Mouse (Mus musculus): ENCODE results near the gene Ift52. TPM values are rescaled to one million over a fixed set of nuclear protein-coding genes. Genes with fewer than 3 reads are reported as not detected.
A peak's percentile ranks its signal among the peaks of the same experiment; 100 is the strongest.

The Ift52 gene
- total RNA-seq, 2 experiments from 2014 or later = 39.5 to 61.6 TPM

- DNase-seq (ENCODE audit: low spot score in 2 of 2) = no peak
Measured at GRCm38 (mm10) chr2:163073023-163073757, 56.0 kb downstream of the Ift52 start.

- no peak for DNase-seq (ENCODE audit: low spot score in 2 of 2)
Measured at GRCm38 (mm10) chr2:163074006-163074405, 56.9 kb downstream of the Ift52 start.

GRCm38 (mm10) chr2:163074808-163075207 lies 57.7 kb downstream of the Ift52 start:
- DNase-seq (ENCODE audit: low spot score in 2 of 2) = no peak

DNA sequence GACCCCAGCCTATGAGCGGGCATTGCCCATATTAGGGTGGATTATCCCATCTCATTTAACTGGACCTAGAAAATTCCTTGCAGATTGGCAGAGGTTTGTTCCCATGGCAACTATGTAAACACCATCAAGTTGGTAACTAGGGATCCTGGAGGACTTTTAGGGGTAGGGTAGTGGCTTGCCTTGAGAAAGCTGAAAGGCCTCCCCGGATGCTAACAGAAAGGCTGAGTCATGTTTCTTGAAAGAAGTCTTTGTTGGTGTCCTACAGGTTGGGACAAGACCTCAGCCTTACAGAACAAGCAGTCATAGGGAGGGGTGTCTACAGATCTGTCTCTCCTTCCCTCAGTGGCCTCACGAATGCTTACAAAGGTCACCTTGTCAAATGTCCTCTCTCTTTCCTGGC lies 58.1 kb downstream of the Ift52 start:
- no peak for DNase-seq (ENCODE audit: low spot score in 2 of 2)

GRCm38 (mm10) chr2:163079041-163079440 lies 61.9 kb downstream of the Ift52 start:
- DNase-seq (ENCODE audit: low spot score in 2 of 2) = no peak

DNA sequence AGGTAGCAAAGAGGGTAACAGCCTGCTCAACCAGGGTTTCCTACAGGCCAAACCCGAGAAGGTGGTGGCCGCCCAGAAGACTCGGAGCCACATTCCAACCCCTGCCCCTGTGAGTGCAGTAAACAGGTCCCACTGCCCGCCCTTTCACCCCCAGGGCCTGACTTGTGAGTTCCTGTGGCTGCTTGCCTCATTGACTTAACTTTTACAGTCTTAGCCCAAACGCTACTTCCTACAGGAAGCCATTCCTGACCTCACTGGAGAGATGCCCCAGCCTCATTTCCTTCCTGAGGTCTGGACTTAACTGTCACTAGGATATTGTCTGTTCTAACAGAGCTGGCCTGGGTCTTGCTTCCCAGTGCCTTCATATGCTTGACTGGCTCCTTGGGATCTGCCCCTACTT lies 65.4 kb downstream of the Ift52 start:
- no peak for DNase-seq (ENCODE audit: low spot score in 2 of 2)

DNA sequence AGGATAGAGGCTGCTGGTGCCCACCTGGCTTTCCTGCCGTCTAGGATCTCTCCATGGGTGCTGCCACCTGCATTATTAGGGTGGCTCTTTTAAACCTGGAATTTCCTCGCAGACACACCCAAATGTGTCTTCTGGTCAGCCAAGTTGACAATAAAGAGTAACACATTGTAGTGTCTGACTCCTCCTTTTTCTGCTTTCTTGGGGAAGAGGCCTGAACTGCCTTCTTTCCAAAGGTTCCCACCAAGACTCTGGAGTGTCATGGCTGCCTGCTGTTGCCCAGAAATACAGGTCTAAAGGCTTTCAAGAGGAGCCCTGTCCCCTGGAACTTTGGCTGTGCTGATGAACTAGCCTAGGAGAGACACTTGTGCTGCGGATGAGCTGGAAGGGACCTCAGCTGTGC lies 67.4 kb downstream of the Ift52 start:
- no peak for DNase-seq (ENCODE audit: low spot score in 2 of 2)

GRCm38 (mm10) chr2:163085047-163085446 lies 67.9 kb downstream of the Ift52 start:
- no peak for DNase-seq (ENCODE audit: low spot score in 2 of 2)

GRCm38 (mm10) chr2:163086561-163086960 lies 69.4 kb downstream of the Ift52 start:
- DNase-seq (ENCODE audit: low spot score in 2 of 2) = no peak

- DNase-seq (ENCODE audit: low spot score in 2 of 2) = no peak
Measured at GRCm38 (mm10) chr2:163087728-163088127, 70.6 kb downstream of the Ift52 start, which contains the start of gene Gtsf1l. TSS of gene Gtsf1l (minus strand) at chr2:163087855.

- peak in 1 of 2 experiments; percentile 31 for DNase-seq (ENCODE audit: low spot score in 2 of 2)
Measured at GRCm38 (mm10) chr2:163089475-163090123, 72.4 kb downstream of the Ift52 start.

GRCm38 (mm10) chr2:163094909-163095308 lies 77.8 kb downstream of the Ift52 start:
- no peak for DNase-seq (ENCODE audit: low spot score in 2 of 2)

Small RNA genes lying within 50 kb of the gene (microRNA-seq; reads per million reads assigned to microRNA genes)
- gene Gm22174 (ENCODE audit: borderline number of aligned reads in 2 of 2) (0 reads per million in 2 experiments), gene Mir7003 (ENCODE audit: borderline number of aligned reads in 2 of 2) (0 reads per million in 2 experiments)

Other genes starting within 250 kb of the Ift52 start
- 100 to 1,000 TPM; 172 to 220 TPM for gene Srsf6, start 85.8 kb upstream of the Ift52 start, total RNA-seq (2021)
- gene L3mbtl1, start 73.9 kb upstream of the Ift52 start, total RNA-seq (2021) = under 1 TPM in 1 of 2 experiments, not detected in 1; 0.51 TPM
- gene Sgk2, start 30.0 kb upstream of the Ift52 start, total RNA-seq (2021) = under 1 TPM in 1 of 2 experiments, not detected in 1; 0.63 TPM
- 1 to 10 TPM; 1.6 to 1.9 TPM for gene Mybl2, start 37.3 kb downstream of the Ift52 start, total RNA-seq (2021)
- gene Gtsf1l, start 70.5 kb downstream of the Ift52 start, total RNA-seq (2021) = not detected
- gene Tox2, start 185.8 kb downstream of the Ift52 start, total RNA-seq (2021) = 10 to 100 TPM in 1 of 2 experiments, 1 to 10 TPM in 1; 4.1 to 24.2 TPM

All from adrenal gland, adult 18-20 months (tissue).